Mouse (Mus musculus) erythroblast, embryonic 14.5 days (primary cell): ENCODE data around the gene Slc34a1.

Experiments used
- GATA1 ChIP-seq: IDR thresholded peaks from 2 replicates; pipeline ENCODE4 v1.6.1; 2012; ENCODE audit warnings: low read length, inconsistent platforms, mixed read lengths
- TAL1 ChIP-seq: IDR thresholded peaks from 3 replicates; pipeline ENCODE4 v1.6.1; 2012; ENCODE audit warnings: low read length, inconsistent platforms, mixed read lengths

DNA sequence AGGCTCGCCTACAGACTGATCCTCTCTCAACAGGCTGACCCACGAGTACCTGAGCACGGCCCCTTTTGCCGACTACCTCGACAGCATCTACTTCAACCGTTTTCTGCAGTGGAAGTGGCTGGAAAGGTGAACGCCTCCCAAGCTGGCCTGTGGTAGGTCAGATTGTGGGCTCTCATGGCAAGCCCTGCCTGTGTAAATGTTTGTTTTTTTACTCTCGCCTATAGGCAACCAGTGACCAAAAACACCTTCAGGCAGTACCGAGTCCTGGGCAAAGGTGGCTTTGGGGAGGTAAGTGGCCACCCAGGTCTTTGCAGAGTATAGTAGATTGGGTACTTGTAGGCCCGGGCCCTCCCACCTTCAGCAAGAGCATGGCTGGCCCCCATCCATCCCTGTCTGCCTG is 53.3 kb downstream of the Slc34a1 start:
- no peak for TF ChIP-seq GATA1
- TF ChIP-seq TAL1: no peak
